Mouse (Mus musculus) spleen, embryonic (tissue): ENCODE measurements at regions not wholly inside any gene's neighbourhood (a gene's known extent, or its start where the extent isn't known, plus 50 kb on each side); places are given as distances from the start of the nearest gene placed in this dataset.

Experiments used
- CTCF ChIA-PET: fragments of 350-600 bp; sonication (Branson Sonifier 250); formaldehyde crosslinking; loops from one replicate; lab custom pipeline; 2022; lab: Charles Lee

GRCm38 (mm10) chr8:92071305-92072253 is 269.7 kb upstream of the Irx3 start:
- CTCF ChIA-PET = no interaction called here

DNA sequence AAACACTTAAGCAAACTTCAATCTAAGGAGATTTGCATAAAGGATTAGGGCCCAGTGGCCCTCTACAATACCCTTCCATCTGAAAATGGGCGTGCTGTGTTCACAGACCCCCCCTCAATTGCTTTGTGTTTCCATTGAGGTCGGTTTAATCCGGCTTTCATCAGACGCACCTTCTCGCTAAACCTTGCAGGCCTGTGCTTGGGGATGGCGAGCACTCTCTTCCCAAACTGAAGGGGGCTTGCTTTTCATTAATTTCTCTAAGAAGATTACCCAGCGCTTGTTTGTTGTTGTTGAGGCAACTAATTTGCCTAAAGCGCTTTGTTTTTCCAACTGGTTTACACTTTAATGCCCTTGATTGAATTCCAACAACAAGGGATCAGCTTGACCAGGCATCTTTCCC is 268.8 kb upstream of the Irx3 start:
- CTCF ChIA-PET = no interaction called here

DNA sequence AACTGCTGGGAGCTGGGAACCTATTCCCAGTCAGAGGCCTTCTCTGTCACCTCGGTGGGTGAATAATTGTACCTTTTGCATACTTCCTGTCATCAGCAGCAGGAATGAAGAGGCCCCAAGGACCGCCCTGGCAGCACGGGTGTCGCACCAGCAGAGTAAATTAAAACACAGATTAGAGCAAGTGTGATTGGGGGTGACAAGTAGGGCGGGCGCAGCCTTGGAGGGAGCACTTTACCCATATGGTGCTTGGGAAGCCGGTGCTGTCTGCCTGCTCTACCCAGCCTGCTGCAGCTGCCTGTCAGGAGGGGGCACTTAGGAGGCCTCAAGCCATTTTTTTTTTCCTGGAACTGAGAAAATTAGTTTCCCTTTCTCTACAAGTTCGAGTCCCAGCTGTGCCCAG is 264.6 kb upstream of the Irx3 start:
- CTCF ChIA-PET = no interaction called here

DNA sequence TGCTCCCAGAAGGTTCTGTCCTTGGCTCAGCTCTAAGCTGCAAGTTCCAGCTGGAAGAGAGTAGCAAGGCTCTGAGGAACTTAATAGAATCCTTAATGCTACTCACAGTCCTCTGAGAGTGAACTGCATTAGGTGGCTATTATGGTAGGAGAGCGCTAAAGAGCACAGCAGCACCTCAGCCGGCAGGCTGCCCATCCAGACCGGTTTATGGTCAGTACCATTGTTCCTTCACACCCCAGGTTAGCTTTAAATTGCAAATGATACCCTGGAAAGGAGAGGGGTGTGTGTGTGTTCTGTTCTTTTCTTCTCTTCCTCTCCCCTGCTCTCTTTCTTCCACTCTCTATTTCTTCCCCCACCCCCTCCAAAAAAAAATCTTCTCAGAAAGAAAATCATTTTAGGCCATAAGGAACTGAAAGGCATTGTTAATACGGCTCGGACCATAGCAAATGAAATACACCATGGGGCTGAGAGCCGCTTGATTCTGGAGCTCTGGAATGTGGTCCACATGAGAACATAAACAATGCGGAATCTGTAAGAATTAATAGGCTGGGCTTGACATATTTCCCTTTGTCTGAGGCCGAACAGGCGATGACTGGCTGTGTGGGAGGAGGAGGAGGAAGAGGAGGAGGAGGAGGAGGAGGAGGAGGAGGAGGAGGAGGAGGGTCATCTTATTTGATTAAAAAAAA is 263.8 kb upstream of the Irx3 start:
- CTCF ChIA-PET = no interaction called here

- CTCF ChIA-PET = no interaction called here
Observed at GRCm38 (mm10) chr8:92064971-92065370, 263.1 kb upstream of the Irx3 start.

GRCm38 (mm10) chr8:92064175-92064821 is 262.4 kb upstream of the Irx3 start:
- CTCF ChIA-PET = no interaction called here

GRCm38 (mm10) chr8:92063333-92063732 is 261.5 kb upstream of the Irx3 start:
- CTCF ChIA-PET = no interaction called here

GRCm38 (mm10) chr8:92059471-92059870 is 257.6 kb upstream of the Irx3 start:
- CTCF ChIA-PET = no interaction called here

- CTCF ChIA-PET = no interaction called here
Observed at GRCm38 (mm10) chr8:92058953-92059352, 257.1 kb upstream of the Irx3 start.

- CTCF ChIA-PET = no interaction called here
Observed at GRCm38 (mm10) chr8:92057857-92058256, 256.0 kb upstream of the Irx3 start.

- CTCF ChIA-PET = no interaction called here
Observed at GRCm38 (mm10) chr8:92055590-92055989, 253.7 kb upstream of the Irx3 start.

DNA sequence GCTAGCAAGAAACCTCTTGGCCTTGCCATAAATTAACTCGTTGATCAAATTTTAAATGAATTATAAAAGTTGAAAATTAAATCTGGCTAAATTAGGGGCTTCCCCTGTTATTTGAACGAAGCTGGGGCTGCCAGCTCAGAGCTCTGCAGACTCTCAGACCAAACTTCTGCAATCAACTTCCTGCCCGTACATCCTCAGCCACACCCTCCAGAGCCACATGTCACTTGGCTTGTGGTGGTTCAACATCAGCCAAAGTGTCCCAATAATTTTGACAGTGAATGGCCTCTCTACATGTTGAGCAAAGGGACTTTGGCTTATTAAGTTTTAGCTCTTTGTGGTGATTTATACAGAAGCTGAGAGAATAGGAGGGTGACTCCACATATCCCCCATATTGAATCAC is 242.8 kb upstream of the Irx3 start:
- CTCF ChIA-PET = no interaction called here

GRCm38 (mm10) chr8:92042951-92043350 is 241.1 kb upstream of the Irx3 start:
- CTCF ChIA-PET = no interaction called here

DNA sequence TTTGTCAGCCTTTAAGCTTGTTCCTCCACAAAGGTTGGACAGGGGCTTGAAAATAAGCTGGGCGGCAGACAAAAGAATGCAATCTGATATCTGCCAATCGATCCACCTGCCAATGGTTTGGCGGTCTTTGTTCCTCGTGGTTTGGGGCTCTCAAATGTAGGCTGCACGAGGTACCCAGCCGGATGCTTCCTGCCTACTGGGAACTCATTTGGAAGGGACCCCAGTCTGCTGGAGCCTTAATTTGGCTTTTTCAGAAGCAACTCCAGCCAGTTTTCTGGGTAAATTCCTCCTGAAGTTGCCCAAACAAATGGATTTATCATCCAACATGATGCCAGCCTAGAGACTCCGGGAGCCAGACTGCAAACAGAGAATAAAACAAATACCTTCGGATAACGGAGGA is 228.1 kb upstream of the Irx3 start:
- CTCF ChIA-PET = no interaction called here

GRCm38 (mm10) chr8:92029516-92029915 is 227.6 kb upstream of the Irx3 start:
- CTCF ChIA-PET = no interaction called here

DNA sequence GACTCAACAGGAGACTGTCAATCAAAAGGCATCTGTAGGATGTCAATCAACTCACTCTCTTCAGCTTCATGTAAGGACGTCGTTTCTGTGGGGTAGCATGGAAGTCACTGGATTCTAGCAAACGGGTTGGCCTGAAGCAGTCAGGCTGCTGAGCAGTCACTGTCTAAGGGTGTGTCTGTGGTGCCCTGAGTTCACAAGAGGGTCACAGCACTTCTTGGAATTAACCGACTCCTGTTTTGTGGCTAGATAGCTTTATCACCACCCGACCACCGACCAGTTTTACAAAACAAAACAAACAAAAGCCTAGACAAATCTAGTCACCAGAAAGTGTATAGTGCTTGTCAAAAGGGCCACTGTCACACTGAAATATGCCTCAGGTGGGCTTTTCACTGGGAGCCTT is 226.4 kb upstream of the Irx3 start:
- CTCF ChIA-PET = no interaction called here

DNA sequence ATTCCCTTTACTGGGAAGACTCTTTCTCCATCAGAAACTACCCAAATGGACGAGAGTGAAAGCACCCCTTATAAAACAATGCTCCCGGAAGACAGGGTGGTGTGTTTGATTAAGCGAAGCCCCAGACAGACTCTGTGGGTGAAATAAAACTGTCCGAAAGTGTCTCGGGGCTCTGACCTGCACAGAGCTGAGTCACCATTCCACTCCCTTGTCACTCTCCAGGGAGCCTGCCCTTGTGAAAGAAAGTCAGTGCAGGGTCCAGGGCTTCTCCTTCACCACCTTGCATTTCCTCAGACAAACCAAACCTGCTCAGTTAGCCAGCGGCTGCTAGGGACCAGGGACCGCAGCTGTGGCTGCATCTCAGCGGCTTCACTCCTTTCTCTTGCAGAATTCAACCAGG is 222.3 kb upstream of the Irx3 start:
- CTCF ChIA-PET = no interaction called here

DNA sequence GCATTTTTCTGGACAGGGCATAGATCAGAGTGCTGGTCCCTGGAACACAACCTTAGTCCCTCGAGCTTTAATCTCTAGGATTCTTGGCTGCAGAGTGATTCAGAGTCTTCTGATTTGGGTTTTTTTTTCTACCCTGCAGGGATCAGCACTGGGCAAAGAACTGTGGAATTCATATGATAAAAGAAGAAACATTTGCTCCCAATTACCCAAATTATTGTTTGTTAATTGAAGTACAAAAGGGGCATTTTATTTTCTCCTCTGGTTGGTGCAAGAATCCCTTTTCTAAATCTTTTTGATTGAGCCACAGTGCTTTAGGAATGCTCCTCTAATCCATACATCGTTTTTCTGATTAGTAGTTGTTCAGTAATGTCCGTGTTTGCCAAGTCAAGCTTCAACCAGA is 219.7 kb upstream of the Irx3 start:
- CTCF ChIA-PET = no interaction called here

DNA sequence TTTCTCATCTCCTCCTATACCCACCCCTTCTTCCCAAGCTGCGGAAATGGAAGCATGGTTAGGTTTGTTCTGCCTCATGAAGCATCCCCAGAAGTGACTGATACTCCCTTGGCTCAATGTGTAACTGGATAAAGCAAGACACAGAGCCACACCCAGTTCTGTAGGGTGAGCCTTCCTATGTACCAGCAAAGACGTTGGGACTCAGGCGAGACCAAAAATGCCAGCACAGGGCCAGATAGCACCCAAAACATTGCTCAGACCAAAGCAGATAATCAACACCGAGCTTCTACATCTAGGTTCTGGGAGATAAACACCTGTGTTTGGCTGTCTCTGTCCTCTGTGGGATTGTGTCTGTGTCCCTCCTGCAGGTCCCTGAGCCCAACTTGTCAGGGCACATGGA is 212.8 kb upstream of the Irx3 start:
- CTCF ChIA-PET = no interaction called here

DNA sequence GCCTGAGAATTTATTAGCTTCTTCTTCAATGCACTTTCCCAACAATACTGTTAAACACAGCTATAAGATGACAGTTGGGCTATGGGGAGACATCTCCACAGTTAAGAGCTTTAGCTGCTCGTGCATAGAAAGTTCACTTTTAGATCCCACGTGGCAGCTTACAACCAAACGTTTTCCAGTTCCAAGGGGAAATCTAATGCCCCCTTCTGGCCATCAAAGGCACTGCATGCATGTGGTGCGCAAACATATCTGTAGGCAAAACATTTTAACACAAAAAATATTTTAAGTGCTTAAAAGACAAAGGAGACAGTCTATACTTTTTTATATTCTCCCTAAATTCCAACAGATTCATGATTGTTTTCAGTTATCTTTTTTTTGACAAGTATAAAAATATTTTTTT is 211.3 kb upstream of the Irx3 start:
- CTCF ChIA-PET = interaction anchor here (0.7 kb wide), 1 partner anchor 486 kb away, joined by 5 read pairs; no protein-coding TSS in a partner anchor

GRCm38 (mm10) chr8:92010412-92010811 is 208.5 kb upstream of the Irx3 start:
- CTCF ChIA-PET = no interaction called here
